18 mouse cellular contexts compared by ENCODE assay signal in the genomic region with DNA sequence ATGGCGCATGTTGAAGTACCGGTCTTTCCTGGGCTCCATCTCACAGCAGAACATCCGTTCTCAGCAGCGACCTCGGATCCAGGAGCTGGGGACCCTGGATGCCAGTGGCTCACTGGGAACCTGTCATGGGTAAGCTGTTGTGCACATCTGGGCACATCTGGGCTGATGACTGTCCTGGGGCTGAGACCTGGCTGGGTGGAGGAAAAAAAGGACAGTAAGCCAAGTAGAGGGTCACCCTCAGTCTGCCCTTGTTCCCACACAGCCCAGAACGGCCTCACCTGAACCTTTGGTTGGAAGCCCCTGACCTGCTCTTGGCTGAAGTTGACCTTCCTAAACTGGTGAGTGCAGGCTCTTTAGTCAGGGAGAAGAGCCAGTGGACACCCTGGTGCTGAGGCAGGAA. TPM values are rescaled to one million over a fixed set of nuclear protein-coding genes. Genes with fewer than 3 reads are reported as not detected.
DNase-seq lines count a peak whose midpoint lies in the region; ATAC-seq lines count a peak whose summit lies in the region.
"Had no signal": no experiment of that assay in that cellular context is flagged by ENCODE, and none has a peak within 500 bp of the region (broad histone marks: within the 10 kb centered on the region; RNA-seq: fewer than 3 reads in every experiment).

No protein-coding gene starts in this region.

- no peak for ATAC-seq in embryonic facial prominence, embryonic 13.5 days (ENCODE audit: insufficient number of reproducible peaks, insufficient read depth, low FRiP score, low TSS enrichment, low read depth)
- ATAC-seq: forebrain, embryonic 14.5 days; forebrain, embryonic 16.5 days had no signal

- peaks cover 42% of the 10 kb centered on the region for H3K36me3 ChIP-seq in embryonic facial prominence, embryonic 13.5 days
- H3K36me3 ChIP-seq in embryonic facial prominence, embryonic 10.5 days (replicated peaks), result peaks cover 50% of the 10 kb centered on the region

- peak; percentile 63 for DNase-seq in cerebellum, adult 9-10 months
- no peak for DNase-seq in cerebellum, adult 8-10 months
- no peak for DNase-seq in embryonic facial prominence, embryonic 10.5 days (ENCODE audit: low spot score)
- DNase-seq: adrenal gland, adult 2 months; adrenal gland, postnatal 10 days; adrenal gland, postnatal 25 days; cerebellum, adult 11 months; cerebellum, postnatal 10 days; embryo, embryonic 11 days had no signal

- H3K4me1 ChIP-seq in embryonic facial prominence, embryonic 13.5 days, result peaks cover 20% of the 10 kb centered on the region
- peaks cover 24% of the 10 kb centered on the region for H3K4me1 ChIP-seq in embryonic facial prominence, embryonic 10.5 days

- H3K27ac ChIP-seq in embryonic facial prominence, embryonic 13.5 days, result no peak overlapping the region
- no peak overlapping the region for H3K27ac ChIP-seq in embryonic facial prominence, embryonic 10.5 days (replicated peaks)
- H3K27ac ChIP-seq: embryonic facial prominence, embryonic 12.5 days; embryonic facial prominence, embryonic 15.5 days; forebrain, embryonic 10.5 days; forebrain, embryonic 12.5 days had no signal

- H3K4me3 ChIP-seq in embryonic facial prominence, embryonic 13.5 days, result no peak overlapping the region
- no peak overlapping the region for H3K4me3 ChIP-seq in embryonic facial prominence, embryonic 10.5 days
- H3K4me3 ChIP-seq: embryonic facial prominence, embryonic 12.5 days; embryonic facial prominence, embryonic 15.5 days; erythroblast, embryonic 14.5 days; forebrain, embryonic 10.5 days; forebrain, embryonic 12.5 days had no signal

- 91% methylated on average over 6 of the region's 6 CpGs for WGBS in embryonic facial prominence, embryonic 13.5 days
- WGBS in embryonic facial prominence, embryonic 10.5 days, result 92% methylated on average over 6 of the region's 6 CpGs

- H3K4me2 ChIP-seq in embryonic facial prominence, embryonic 13.5 days, result no peak overlapping the region
- H3K4me2 ChIP-seq: embryonic facial prominence, embryonic 12.5 days; embryonic facial prominence, embryonic 15.5 days; forebrain, embryonic 12.5 days had no signal

- 0 out of 2 replicates have a peak overlapping the region, but pooled peaks have one; percentile 3 for H3K9ac ChIP-seq in embryonic facial prominence, embryonic 13.5 days
- H3K9ac ChIP-seq: embryonic facial prominence, embryonic 12.5 days; embryonic facial prominence, embryonic 15.5 days; forebrain, embryonic 12.5 days had no signal

- no peaks in the 10 kb centered on the region for H3K9me3 ChIP-seq in embryonic facial prominence, embryonic 13.5 days
- H3K9me3 ChIP-seq in embryonic facial prominence, embryonic 10.5 days, result no peaks in the 10 kb centered on the region
- H3K9me3 ChIP-seq: embryonic facial prominence, embryonic 12.5 days; embryonic facial prominence, embryonic 15.5 days; forebrain, embryonic 10.5 days; forebrain, embryonic 12.5 days had no signal

- peaks cover 18% of the 10 kb centered on the region for H3K27me3 ChIP-seq in embryonic facial prominence, embryonic 13.5 days
- peaks cover 18% of the 10 kb centered on the region for H3K27me3 ChIP-seq in embryonic facial prominence, embryonic 10.5 days (replicated peaks; ENCODE audit: low read depth, poor library complexity, severe bottlenecking)

RNA-seq across cellular contexts. Expression of a gene that starts 4.6 kb away (rescaled TPM):
- 43.6 and 52.0 TPM in 2 replicates for polyA plus RNA-seq in embryonic facial prominence, embryonic 13.5 days (2015; fragmentation: Nextera tagmentation; extraction: Ambion mirVana)
- polyA plus RNA-seq in embryonic facial prominence, embryonic 10.5 days (2016; fragmentation: Nextera tagmentation; extraction: Ambion mirVana), result 65.3 and 71.7 TPM in 2 replicates

RNA-seq across cellular contexts. Expression of a gene that starts 4.8 kb away (rescaled TPM):
- 0.18 and 0.22 TPM in 2 replicates for polyA plus RNA-seq in embryonic facial prominence, embryonic 13.5 days (2015; fragmentation: Nextera tagmentation; extraction: Ambion mirVana)
- polyA plus RNA-seq in embryonic facial prominence, embryonic 10.5 days (2016; fragmentation: Nextera tagmentation; extraction: Ambion mirVana), result 0.74 and 1.2 TPM in 2 replicates

RNA-seq across cellular contexts. Expression of a gene that starts 4.9 kb away (rescaled TPM):
- polyA plus RNA-seq in embryonic facial prominence, embryonic 13.5 days (2015; fragmentation: Nextera tagmentation; extraction: Ambion mirVana), result 78.5 and 97.7 TPM in 2 replicates
- 99.6 and 103 TPM in 2 replicates for polyA plus RNA-seq in embryonic facial prominence, embryonic 10.5 days (2016; fragmentation: Nextera tagmentation; extraction: Ambion mirVana)

RNA-seq across cellular contexts. Expression of a gene that starts 20.4 kb away (rescaled TPM):
- 1.8 and 2.6 TPM in 2 replicates for polyA plus RNA-seq in embryonic facial prominence, embryonic 13.5 days (2015; fragmentation: Nextera tagmentation; extraction: Ambion mirVana)
- polyA plus RNA-seq in embryonic facial prominence, embryonic 10.5 days (2016; fragmentation: Nextera tagmentation; extraction: Ambion mirVana), result 0.10 and 0.29 TPM in 2 replicates
- polyA plus RNA-seq: adrenal gland, adult 2 months; C2C12; erythroblast, embryonic 14.5 days; forebrain, embryonic 14.5 days; forebrain, embryonic 16.5 days had no signal

RNA-seq across cellular contexts. Expression of a gene that starts 21.8 kb away (rescaled TPM):
- polyA plus RNA-seq in embryonic facial prominence, embryonic 13.5 days (2015; fragmentation: Nextera tagmentation; extraction: Ambion mirVana), result not detected in 2 replicates
- not detected in 2 replicates for polyA plus RNA-seq in embryonic facial prominence, embryonic 10.5 days (2016; fragmentation: Nextera tagmentation; extraction: Ambion mirVana)
- polyA plus RNA-seq: adrenal gland, adult 2 months; C2C12; embryonic facial prominence, embryonic 12.5 days; embryonic facial prominence, embryonic 15.5 days; erythroblast, embryonic 14.5 days; forebrain, embryonic 14.5 days had no signal
